Mouse (Mus musculus) liver, adult 2 months (tissue): ENCODE results near the gene Sntg2.

Experiments
- CTCF ChIP-seq: fragments of 200-500 bp; IDR thresholded peaks from 2 replicates; pipeline ENCODE4 v1.5.1; 2011; ENCODE audit warnings: low read depth, low read length, control low read depth
- POLR2A ChIP-seq: fragments of 200-500 bp; IDR thresholded peaks from 2 replicates; pipeline ENCODE4 v1.6.1; 2011; ENCODE audit warnings: low read length, control low read depth; ENCODE audit not compliant: insufficient read depth; ENCODE audit errors: extremely low read depth

- TF ChIP-seq CTCF (no peak), POLR2A (no peak)
These were observed 112.0 kb downstream of the Sntg2 start for GRCm38 (mm10) chr12:30261187-30261586.
